Mouse (Mus musculus) heart, embryonic 16.5 days (tissue): ENCODE measurements around the gene Cfap69. TPM values are rescaled to one million over a fixed set of nuclear protein-coding genes. Genes with fewer than 3 reads are reported as not detected.

Source experiments
- ATAC-seq: fragments of 200-750 bp; cut with Nextera tagmentation; replicated peaks from 2 replicates; pipeline ENCODE4 v1.8.0; 2017; ENCODE audit warnings: moderate number of reproducible peaks; ENCODE audit not compliant: insufficient read depth, low FRiP score; ENCODE audit errors: extremely low read depth
- H3K27ac ChIP-seq: fragments of 300-500 bp; sonication (generic); 2 replicates; pipeline ENCODE4 v1.5.1; 2014; ENCODE audit warnings: mild to moderate bottlenecking, low read length, control low read depth, moderate library complexity
- H3K27me3 ChIP-seq: fragments of 300-500 bp; sonication (generic); 2 replicates; pipeline ENCODE4 v1.6.1; 2014; ENCODE audit warnings: low read length, mixed read lengths; ENCODE audit not compliant: control insufficient read depth, insufficient read depth
- H3K36me3 ChIP-seq: fragments of 300-500 bp; sonication (generic); 2 replicates; pipeline ENCODE4 v1.6.1; 2014; ENCODE audit not compliant: control insufficient read depth, insufficient read depth
- H3K4me1 ChIP-seq: fragments of 300-500 bp; sonication (generic); 2 replicates; pipeline ENCODE4 v1.6.1; 2014; ENCODE audit warnings: low read length, mixed read lengths; ENCODE audit not compliant: control insufficient read depth, insufficient read depth
- H3K4me2 ChIP-seq: fragments of 300-500 bp; sonication (generic); 2 replicates; pipeline ENCODE4 v1.6.1; 2014; ENCODE audit warnings: low read depth, mild to moderate bottlenecking, control low read depth, low read length
- H3K4me3 ChIP-seq: fragments of 300-500 bp; sonication (generic); 2 replicates; pipeline ENCODE4 v1.5.1; 2014; ENCODE audit warnings: mild to moderate bottlenecking, control low read depth, low read length
- H3K9ac ChIP-seq: fragments of 300-500 bp; sonication (generic); 2 replicates; pipeline ENCODE4 v1.6.1; 2014; ENCODE audit warnings: low read length, control low read depth
- H3K9me3 ChIP-seq: fragments of 300-500 bp; sonication (generic); replicated peaks from 2 replicates; pipeline ENCODE4 v1.6.1; 2016; ENCODE audit warnings: low read length; ENCODE audit not compliant: control insufficient read depth
- WGBS: fragments of 180-500 bp; shearing (Covaris S2); extraction: QIAGEN DNeasy Blood & Tissue Kit; methylation state at CpG from one replicate; pipeline ENCODE4 v1.1.7; 2014; 5-methylcytosine and 5-hydroxymethylcytosine counted together
- polyA plus RNA-seq: library from polyadenylated mRNA; unstranded; fragments of >200 nt; fragmentation: Nextera tagmentation; extraction: Ambion mirVana; gene quantifications from 2 replicates; pipeline ENCODE4 v1.2.1, GENCODE M21; 2015

The Cfap69 gene
- polyA plus RNA-seq, 1 experiment from 2014 or later, result 1.6 TPM

- WGBS, result 48% methylated on average over 3 of the region's 3 CpGs
- Histone ChIP-seq H3K27ac (no peak overlapping the region), H3K36me3 (peaks cover 34% of the 10 kb centered on the region), H3K27me3 (no peaks in the 10 kb centered on the region), H3K9ac (no peak overlapping the region), H3K4me3 (no peak overlapping the region), H3K9me3 (0 out of 2 replicates have a peak, but pooled peaks cover 3% of the 10 kb centered on the region), H3K4me1 (no peaks in the 10 kb centered on the region), H3K4me2 (no peak overlapping the region)
- ATAC-seq, result no peak
These were observed 123.7 kb downstream of the Cfap69 start for GRCm38 (mm10) chr5:5540385-5540784.

GRCm38 (mm10) chr5:5539771-5540170 lies 124.3 kb downstream of the Cfap69 start:
- Histone ChIP-seq H3K36me3 (peaks cover 34% of the 10 kb centered on the region), H3K9ac (no peak overlapping the region), H3K4me1 (no peaks in the 10 kb centered on the region), H3K4me3 (no peak overlapping the region), H3K27me3 (no peaks in the 10 kb centered on the region), H3K9me3 (0 out of 2 replicates have a peak, but pooled peaks cover 3% of the 10 kb centered on the region), H3K27ac (no peak overlapping the region), H3K4me2 (no peak overlapping the region)
- no peak for ATAC-seq
- WGBS, result 68% methylated on average over 3 of the region's 3 CpGs

GRCm38 (mm10) chr5:5536131-5536530 lies 127.9 kb downstream of the Cfap69 start:
- H3K4me3 ChIP-seq, result no peak overlapping the region
- no peak for ATAC-seq
- peaks cover 10% of the 10 kb centered on the region for H3K36me3 ChIP-seq
- no peaks in the 10 kb centered on the region for H3K4me1 ChIP-seq
- H3K27me3 ChIP-seq, result no peaks in the 10 kb centered on the region
- 82% methylated on average over 1 of the region's 1 CpGs for WGBS
- H3K27ac ChIP-seq, result no peak overlapping the region
- no peak overlapping the region for H3K4me2 ChIP-seq
- H3K9me3 ChIP-seq, result 0 out of 2 replicates have a peak, but pooled peaks cover 3% of the 10 kb centered on the region
- H3K9ac ChIP-seq, result no peak overlapping the region

GRCm38 (mm10) chr5:5533656-5534420 lies 130.2 kb downstream of the Cfap69 start:
- WGBS, result 94% methylated on average over 3 of the region's 3 CpGs
- ATAC-seq, result no peak
- Histone ChIP-seq H3K4me1 (no peaks in the 10 kb centered on the region), H3K27ac (no peak overlapping the region), H3K9ac (no peak overlapping the region), H3K36me3 (peaks cover 8% of the 10 kb centered on the region), H3K4me2 (no peak overlapping the region), H3K4me3 (no peak overlapping the region), H3K27me3 (no peaks in the 10 kb centered on the region), H3K9me3 (0 out of 2 replicates have a peak, but pooled peaks cover 3% of the 10 kb centered on the region)

Other genes with a start within 250 kb of the Cfap69 start
- gene Cdk14, start 243.9 kb downstream of the Cfap69 start, polyA plus RNA-seq, result 10.6 and 13.7 TPM in 2 replicates
- gene 1700015F17Rik, start 185.1 kb downstream of the Cfap69 start, polyA plus RNA-seq, result not detected in 2 replicates
- gene Cldn12, start 149.3 kb downstream of the Cfap69 start, polyA plus RNA-seq, result 11.3 and 12.8 TPM in 2 replicates
- 16.2 and 18.3 TPM in 2 replicates for gene Gtpbp10, start 104.7 kb downstream of the Cfap69 start, polyA plus RNA-seq
- gene Gm8773, start 90.4 kb downstream of the Cfap69 start, polyA plus RNA-seq, result 0.54 and 0.70 TPM in 2 replicates
- gene Steap2, start 30.3 kb upstream of the Cfap69 start, polyA plus RNA-seq, result 2.1 and 2.3 TPM in 2 replicates
- gene Steap1, start 85.1 kb upstream of the Cfap69 start, polyA plus RNA-seq, result 1.7 and 1.8 TPM in 2 replicates